Mouse (Mus musculus) embryonic fibroblast, embryonic 13.5 days (primary cell): ENCODE measurements around the gene Nfkb1.

Source experiments
- CTCF ChIP-seq: IDR thresholded peaks from 2 replicates; pipeline ENCODE4 v1.5.1; 2011; ENCODE audit warnings: mild to moderate bottlenecking, control low read depth, low read length, moderate library complexity, borderline replicate concordance; ENCODE audit not compliant: insufficient read depth
- POLR2A ChIP-seq: IDR thresholded peaks from 2 replicates; pipeline ENCODE4 v1.6.1; 2011; ENCODE audit warnings: low read depth, mild to moderate bottlenecking, control low read depth, low read length, moderate library complexity

DNA sequence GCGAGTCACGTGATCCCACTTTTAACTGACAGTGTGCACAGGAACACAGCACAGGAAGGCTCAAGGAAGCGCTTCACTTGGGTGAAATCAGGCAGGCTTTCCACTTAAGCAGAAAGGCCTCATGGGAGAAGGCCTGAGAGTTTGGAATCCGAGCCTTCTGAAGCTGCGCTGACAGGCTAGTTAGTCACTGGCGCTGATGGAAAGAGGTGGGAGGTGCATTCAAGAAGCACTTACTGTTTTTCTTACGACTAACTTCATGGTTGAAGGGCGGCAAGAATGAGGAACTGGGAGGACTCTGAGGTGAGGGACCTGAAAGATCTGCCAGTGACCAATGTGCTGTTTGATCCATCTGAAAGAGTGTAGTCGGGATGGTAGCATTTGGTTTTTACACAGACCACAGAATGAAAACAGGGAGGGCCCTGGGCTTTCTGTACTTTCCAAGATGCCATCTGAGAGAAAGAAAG lies 62.6 kb downstream of the Nfkb1 start:
- TF ChIP-seq CTCF (no peak), POLR2A (no peak)
